Mouse (Mus musculus) hindbrain, embryonic 14.5 days (tissue): ENCODE data around the gene Mpp1. TPM values are rescaled to one million over a fixed set of nuclear protein-coding genes. Genes with fewer than 3 reads are reported as not detected.

Source experiments
- ATAC-seq: fragments of 200-750 bp; cut with Nextera tagmentation; 2 replicates; pipeline ENCODE4 v1.8.0; 2017; ENCODE audit warnings: moderate number of reproducible peaks, mild to moderate bottlenecking, moderate TSS enrichment, moderate library complexity; ENCODE audit not compliant: low FRiP score
- DNase-seq: peaks from one replicate; pipeline ENCODE4 v3.0.0-alpha.2; 2015; ENCODE audit warnings: low spot score
- H3K27ac ChIP-seq: fragments of 300-500 bp; sonication (generic); 2 replicates; pipeline ENCODE4 v1.5.1; 2014; ENCODE audit warnings: mild to moderate bottlenecking, moderate library complexity
- H3K27me3 ChIP-seq: fragments of 300-500 bp; sonication (generic); 2 replicates; pipeline ENCODE4 v1.6.1; 2014; ENCODE audit warnings: mild to moderate bottlenecking, low read length, mixed read lengths; ENCODE audit not compliant: control insufficient read depth, insufficient read depth
- H3K36me3 ChIP-seq: fragments of 300-500 bp; sonication (generic); replicated peaks from 2 replicates; pipeline ENCODE4 v1.6.1; 2014; ENCODE audit not compliant: control insufficient read depth, insufficient read depth
- H3K4me1 ChIP-seq: fragments of 300-500 bp; sonication (generic); replicated peaks from 2 replicates; pipeline ENCODE4 v1.6.1; 2014; ENCODE audit warnings: antibody characterized with exemption, low read length, mixed read lengths; ENCODE audit not compliant: control insufficient read depth, insufficient read depth
- H3K4me2 ChIP-seq: fragments of 300-500 bp; sonication (generic); replicated peaks from 2 replicates; pipeline ENCODE4 v1.6.1; 2014; ENCODE audit warnings: mild to moderate bottlenecking, moderate library complexity
- H3K4me3 ChIP-seq: fragments of 300-500 bp; sonication (generic); replicated peaks from 2 replicates; pipeline ENCODE4 v1.5.1; 2014; ENCODE audit warnings: mild to moderate bottlenecking, low read length
- H3K9ac ChIP-seq: fragments of 300-500 bp; sonication (generic); 2 replicates; pipeline ENCODE4 v1.6.1; 2014
- H3K9me3 ChIP-seq: fragments of 300-500 bp; sonication (generic); 2 replicates; pipeline ENCODE4 v1.6.1; 2016; ENCODE audit warnings: low read length; ENCODE audit not compliant: control insufficient read depth
- whole genome bisulfite sequencing: fragments of 180-500 bp; shearing (Covaris S2); extraction: QIAGEN DNeasy Blood & Tissue Kit; methylation state at CpG from one replicate; pipeline ENCODE4 v1.1.7; 2014; 5-methylcytosine and 5-hydroxymethylcytosine counted together
- polyA plus RNA-seq: library from polyadenylated mRNA; unstranded; fragments of >200 nt; fragmentation: Nextera tagmentation; extraction: Ambion mirVana; gene quantifications from 2 replicates; pipeline ENCODE4 v1.2.1, GENCODE M21; 2014

Mpp1 gene
- polyA plus RNA-seq, 1 experiment from 2014 or later: 23.9 TPM

DNA sequence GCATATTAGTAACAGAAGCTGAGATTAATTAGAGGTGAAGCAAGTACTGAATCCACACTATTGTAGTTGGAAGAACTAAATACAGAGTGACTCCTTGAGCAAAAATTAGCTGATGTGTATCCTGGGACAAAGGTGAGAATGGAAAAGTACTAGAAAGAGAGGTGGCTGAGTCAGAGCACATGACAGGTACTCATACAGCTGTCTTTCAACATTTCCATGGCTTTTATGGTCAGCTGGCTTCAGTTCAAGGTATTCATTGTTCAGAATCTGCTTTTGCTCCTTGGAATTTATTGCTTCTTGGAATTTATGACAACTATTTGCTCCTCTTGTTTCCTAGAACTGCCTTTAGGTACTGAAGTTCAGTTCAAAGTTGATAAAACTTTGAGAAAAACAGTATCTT, 6.1 kb upstream of the Mpp1 start:
- H3K4me2 ChIP-seq: no peak overlapping the region
- ATAC-seq: no peak
- no peak overlapping the region for H3K27ac ChIP-seq
- H3K36me3 ChIP-seq: no peaks in the 10 kb centered on the region
- no peaks in the 10 kb centered on the region for H3K9me3 ChIP-seq
- H3K4me1 ChIP-seq: no peaks in the 10 kb centered on the region
- no peak overlapping the region for H3K4me3 ChIP-seq
- H3K9ac ChIP-seq: no peak overlapping the region
- DNase-seq: no peak
- H3K27me3 ChIP-seq: no peaks in the 10 kb centered on the region

- Histone ChIP-seq H3K9ac (no peak overlapping the region), H3K9me3 (no peaks in the 10 kb centered on the region), H3K27me3 (no peaks in the 10 kb centered on the region), H3K4me3 (no peak overlapping the region), H3K27ac (no peak overlapping the region), H3K4me2 (no peak overlapping the region; the same call in 1 of the 2 replicates), H3K4me1 (no peaks in the 10 kb centered on the region), H3K36me3 (no peaks in the 10 kb centered on the region)
- WGBS: 76% methylated on average over 2 of the region's 2 CpGs
- DNase-seq (no peak), ATAC-seq (no peak)
Observed at GRCm38 (mm10) chrX:75129474-75129873, 1.3 kb downstream of the Mpp1 start.

GRCm38 (mm10) chrX:75128333-75128980, 2.4 kb downstream of the Mpp1 start:
- Histone ChIP-seq H3K36me3 (no peaks in the 10 kb centered on the region), H3K4me2 (no peak overlapping the region), H3K27ac (no peak overlapping the region), H3K4me3 (no peak overlapping the region), H3K27me3 (no peaks in the 10 kb centered on the region), H3K4me1 (no peaks in the 10 kb centered on the region), H3K9me3 (no peaks in the 10 kb centered on the region), H3K9ac (no peak overlapping the region)
- DNase-seq: no peak
- no peak for ATAC-seq

DNA sequence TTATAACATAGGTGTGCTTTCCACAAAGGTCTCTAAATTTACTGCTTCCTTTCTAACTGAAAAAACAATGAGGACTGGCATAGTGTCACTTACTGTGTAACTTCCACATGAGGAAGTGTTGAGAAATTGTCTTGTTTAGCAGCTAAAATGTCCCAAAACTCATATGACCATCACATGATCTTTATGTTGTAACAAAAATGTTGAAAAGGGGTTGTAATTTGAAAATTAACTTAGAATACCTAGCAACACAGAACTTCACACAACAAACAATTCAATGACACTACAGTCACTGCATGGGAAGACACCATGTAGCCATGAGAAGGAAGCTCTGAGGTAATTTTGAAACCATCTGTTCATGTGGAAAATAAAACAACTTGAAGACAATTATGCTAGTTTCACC, 3.9 kb downstream of the Mpp1 start:
- Histone ChIP-seq H3K9ac (no peak overlapping the region), H3K4me2 (no peak overlapping the region)
- no peak for DNase-seq

DNA sequence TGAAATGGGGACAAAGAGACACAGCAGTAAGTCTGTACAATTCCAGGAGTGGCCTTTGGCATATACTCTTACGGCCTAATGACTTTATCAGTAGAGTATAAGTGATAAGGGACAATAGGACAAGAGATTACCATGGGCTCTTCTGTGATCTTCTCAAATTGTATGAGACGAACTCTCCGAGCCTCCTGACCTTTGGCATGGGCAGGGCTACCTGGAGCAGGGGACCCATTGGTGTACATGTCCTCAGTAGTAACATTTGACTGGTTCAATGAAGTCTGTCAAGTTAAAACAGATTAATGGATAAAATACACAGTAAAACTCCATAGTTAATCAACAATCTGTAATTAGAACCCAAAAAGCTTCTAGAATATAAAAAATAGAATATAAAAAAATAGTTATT, 5.2 kb downstream of the Mpp1 start:
- ATAC-seq (no peak), DNase-seq (no peak)
- WGBS: 87% methylated on average over 3 of the region's 3 CpGs
- Histone ChIP-seq H3K4me1 (no peaks in the 10 kb centered on the region), H3K4me2 (no peak overlapping the region), H3K27ac (no peak overlapping the region), H3K9ac (no peak overlapping the region), H3K4me3 (no peak overlapping the region), H3K36me3 (no peaks in the 10 kb centered on the region), H3K9me3 (no peaks in the 10 kb centered on the region), H3K27me3 (no peaks in the 10 kb centered on the region)

More for the DNA sequence above, 3.9 kb downstream of the Mpp1 start:
- Histone ChIP-seq H3K27me3 (no peaks in the 10 kb centered on the region), H3K36me3 (no peaks in the 10 kb centered on the region), H3K4me3 (no peak overlapping the region), H3K9me3 (no peaks in the 10 kb centered on the region), H3K27ac (no peak overlapping the region), H3K4me1 (no peaks in the 10 kb centered on the region)
- no peak for ATAC-seq

- Histone ChIP-seq H3K9ac (no peak overlapping the region), H3K27me3 (no peaks in the 10 kb centered on the region), H3K4me1 (no peaks in the 10 kb centered on the region), H3K4me2 (no peak overlapping the region), H3K36me3 (peaks cover 5% of the 10 kb centered on the region), H3K4me3 (no peak overlapping the region), H3K27ac (no peak overlapping the region), H3K9me3 (no peaks in the 10 kb centered on the region)
- no peak for ATAC-seq
- no peak for DNase-seq
Observed at GRCm38 (mm10) chrX:75115550-75115949, 15.3 kb downstream of the Mpp1 start.

GRCm38 (mm10) chrX:75102293-75102692, 28.5 kb downstream of the Mpp1 start:
- ATAC-seq: no peak
- Histone ChIP-seq H3K36me3 (peaks cover 47% of the 10 kb centered on the region), H3K4me2 (no peak overlapping the region), H3K4me1 (peaks cover 1% of the 10 kb centered on the region; the same call in 1 of the 2 replicates), H3K27me3 (no peaks in the 10 kb centered on the region), H3K27ac (no peak overlapping the region), H3K9ac (no peak overlapping the region), H3K4me3 (no peak overlapping the region), H3K9me3 (no peaks in the 10 kb centered on the region)
- no peak for DNase-seq
- WGBS: 92% methylated on average over 6 of the region's 6 CpGs

GRCm38 (mm10) chrX:75098799-75099198, 32.0 kb downstream of the Mpp1 start:
- 93% methylated on average over 8 of the region's 8 CpGs for WGBS
- H3K4me1 ChIP-seq: peaks cover 3% of the 10 kb centered on the region; the same call in 1 of the 2 replicates
- no peak overlapping the region for H3K4me2 ChIP-seq
- H3K9me3 ChIP-seq: no peaks in the 10 kb centered on the region
- H3K36me3 ChIP-seq: peaks cover 21% of the 10 kb centered on the region
- no peaks in the 10 kb centered on the region for H3K27me3 ChIP-seq
- DNase-seq (no peak), ATAC-seq (no peak)
- H3K9ac ChIP-seq: no peak overlapping the region
- no peak overlapping the region for H3K4me3 ChIP-seq
- no peak overlapping the region for H3K27ac ChIP-seq

DNA sequence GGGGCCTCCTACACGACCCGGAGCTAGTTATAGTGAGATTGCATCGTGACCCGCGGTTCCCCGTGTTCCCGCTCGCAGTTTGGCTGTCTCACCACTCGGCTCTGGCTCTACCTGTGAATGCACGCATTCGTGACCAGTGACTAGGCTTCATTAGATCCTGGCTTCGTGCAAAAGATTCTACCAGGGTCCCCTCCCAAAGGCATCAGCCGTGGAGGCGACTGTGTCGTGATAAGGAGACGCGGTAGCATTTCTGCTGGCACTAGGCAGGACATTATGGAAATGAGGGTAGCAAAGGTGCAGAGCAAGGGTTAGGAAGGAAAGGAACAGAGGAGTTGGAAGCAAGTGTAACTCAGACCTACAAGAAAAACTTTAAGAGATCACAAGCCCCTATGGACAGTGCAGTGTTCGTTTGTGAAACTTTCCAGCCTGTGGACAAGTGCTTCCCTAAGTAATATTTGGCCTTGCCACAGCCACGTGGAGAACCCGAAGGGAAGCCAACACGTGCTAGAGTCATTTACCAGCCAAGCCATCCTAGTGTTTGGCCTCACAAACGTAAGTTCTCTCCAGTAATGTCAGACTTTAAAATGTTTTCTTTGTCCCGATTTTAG, 34.5 kb downstream of the Mpp1 start:
- WGBS: 18% methylated on average over 23 of the region's 23 CpGs
- H3K27me3 ChIP-seq: no peaks in the 10 kb centered on the region
- H3K27ac ChIP-seq: peak overlapping the region; percentile 73
- H3K9me3 ChIP-seq: no peaks in the 10 kb centered on the region
- peak overlapping the region; percentile 58 for H3K4me2 ChIP-seq
- H3K9ac ChIP-seq: peak overlapping the region; percentile 62
- H3K4me1 ChIP-seq: peaks cover 3% of the 10 kb centered on the region; the same call in 1 of the 2 replicates
- H3K36me3 ChIP-seq: peaks cover 13% of the 10 kb centered on the region; the same call in 1 of the 2 replicates
- DNase-seq (peak; percentile 25), ATAC-seq (no peak)
- peak overlapping the region; percentile 56 for H3K4me3 ChIP-seq
